Mouse (Mus musculus): ENCODE data around the gene Camk1d. TPM values are rescaled to one million over a fixed set of nuclear protein-coding genes. Genes with fewer than 3 reads are reported as not detected.
"Not testable (repeated sequence)": the region's sequence is repeated elsewhere in the genome, so short reads cannot be mapped to it uniquely, and the experiment has no call there.

The Camk1d gene
- total RNA-seq, 2 experiments from 2014 or later = 4.3 to 4.6 TPM

DNA sequence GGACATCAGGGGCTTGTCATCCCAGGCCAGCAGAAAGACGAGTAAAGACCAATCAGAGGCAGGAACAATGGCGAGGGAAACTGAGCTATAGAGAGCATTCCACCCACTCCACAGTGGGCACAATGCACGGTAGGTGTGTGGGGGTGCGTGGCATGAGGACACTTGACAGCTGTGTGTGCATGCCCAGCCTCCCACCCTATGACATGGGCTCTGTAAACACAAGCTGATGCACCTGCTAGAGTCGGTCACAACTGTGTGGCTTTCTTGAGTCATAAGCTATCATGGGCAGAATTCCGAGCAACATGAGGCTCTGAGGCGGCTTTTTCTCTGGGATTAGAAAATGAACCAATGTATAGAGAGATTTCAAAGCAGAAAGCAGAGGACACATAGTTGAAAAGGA is 333.3 kb downstream of the Camk1d start:
- ATAC-seq (replicated peaks; ENCODE audit: low FRiP score, poor library complexity, severe bottlenecking) = no peak

DNA sequence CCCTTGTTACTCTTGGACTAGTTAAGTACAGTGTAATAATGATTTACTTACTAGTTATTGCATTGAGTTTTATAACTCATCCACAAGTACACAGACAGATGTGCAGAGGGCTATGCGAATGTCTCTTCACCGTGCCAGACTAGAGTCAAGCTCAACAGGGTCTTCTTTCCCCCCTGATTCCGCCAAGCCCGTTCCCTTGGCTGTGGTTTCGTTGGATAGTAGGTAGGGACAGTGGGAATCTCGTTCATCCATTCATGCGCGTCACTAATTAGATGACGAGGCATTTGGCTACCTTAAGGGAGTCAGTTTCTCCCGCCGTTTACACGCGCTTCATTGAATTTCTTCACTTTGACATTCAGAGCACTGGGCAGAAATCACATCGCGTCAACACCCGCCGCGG is 335.4 kb downstream of the Camk1d start:
- ATAC-seq (replicated peaks; ENCODE audit: low FRiP score, poor library complexity, severe bottlenecking) = not testable (repeated sequence)

DNA sequence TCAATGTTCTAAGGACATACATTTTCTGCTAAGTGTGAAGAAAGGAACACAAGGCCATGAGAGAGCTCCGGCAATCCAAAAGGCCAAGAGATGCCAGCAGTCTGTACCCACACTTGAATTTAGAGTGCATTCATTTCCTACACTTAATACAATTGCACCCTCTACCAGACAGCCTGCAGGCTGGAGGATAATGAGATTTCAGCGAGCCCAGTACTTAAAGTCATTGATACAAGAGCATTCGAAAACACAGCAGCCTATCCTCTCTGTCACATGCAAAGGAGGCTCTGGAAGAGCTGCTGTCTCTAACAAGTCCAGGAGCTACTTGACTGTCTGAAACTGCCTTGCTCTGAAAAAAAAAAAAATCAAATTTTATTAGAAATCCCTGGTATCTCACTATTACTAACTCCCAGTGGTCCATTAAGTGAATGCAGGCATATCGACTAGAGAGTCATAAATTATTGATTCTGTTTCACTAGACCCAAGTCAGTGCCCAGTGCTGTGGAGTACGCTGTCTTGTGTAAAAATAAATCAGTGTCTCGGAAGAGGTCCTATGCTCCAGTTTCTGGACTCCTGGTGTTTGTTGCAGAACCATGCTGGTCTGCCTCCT is 336.1 kb downstream of the Camk1d start:
- no peak for ATAC-seq (replicated peaks; ENCODE audit: low FRiP score, poor library complexity, severe bottlenecking)

DNA sequence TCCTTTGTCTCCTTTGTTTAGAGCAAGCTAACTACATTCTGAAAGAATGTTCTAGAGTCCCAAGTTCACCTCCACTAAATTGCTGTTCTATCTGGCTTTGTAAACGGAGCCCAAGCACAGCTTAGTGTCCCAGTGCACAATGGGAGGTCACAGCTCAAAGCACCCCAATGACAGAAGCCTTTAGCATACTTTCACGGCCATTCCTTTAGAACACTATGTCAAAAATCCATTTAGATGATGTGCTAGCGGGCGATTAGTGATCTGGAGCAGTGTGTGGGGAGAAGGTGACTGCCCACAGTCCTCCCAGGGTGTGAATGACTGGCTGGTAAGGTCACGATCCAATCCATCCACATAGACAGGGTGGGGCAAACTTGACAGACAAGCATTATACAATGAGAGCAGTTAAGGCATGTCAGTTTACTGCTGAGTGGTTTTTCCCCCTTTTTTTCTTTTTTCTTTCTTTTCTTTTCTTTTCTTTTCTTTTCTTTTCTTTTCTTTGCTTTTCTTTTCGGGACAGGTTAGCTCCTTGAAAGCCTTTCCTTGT is 341.4 kb downstream of the Camk1d start:
- no peak for ATAC-seq (replicated peaks; ENCODE audit: low FRiP score, poor library complexity, severe bottlenecking)

DNA sequence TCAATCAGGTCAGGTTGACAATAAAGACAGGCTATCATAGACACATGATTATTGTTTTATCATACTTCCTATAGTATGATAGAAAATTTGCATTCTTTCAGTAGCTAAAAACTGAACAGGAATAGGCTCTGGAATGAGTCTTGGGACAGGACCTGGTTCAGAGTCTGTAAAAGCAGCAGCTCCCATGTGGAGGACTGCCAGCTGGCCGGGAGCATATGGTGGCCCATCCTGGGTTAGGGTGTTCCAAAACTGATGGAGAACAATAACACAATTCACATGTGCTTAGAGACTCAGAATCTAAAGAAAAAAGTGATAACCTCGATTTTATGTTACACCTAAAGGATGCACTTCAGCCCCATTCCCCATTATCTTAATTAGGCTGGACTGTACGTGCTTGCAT is 343.0 kb downstream of the Camk1d start:
- ATAC-seq (replicated peaks; ENCODE audit: low FRiP score, poor library complexity, severe bottlenecking) = no peak

DNA sequence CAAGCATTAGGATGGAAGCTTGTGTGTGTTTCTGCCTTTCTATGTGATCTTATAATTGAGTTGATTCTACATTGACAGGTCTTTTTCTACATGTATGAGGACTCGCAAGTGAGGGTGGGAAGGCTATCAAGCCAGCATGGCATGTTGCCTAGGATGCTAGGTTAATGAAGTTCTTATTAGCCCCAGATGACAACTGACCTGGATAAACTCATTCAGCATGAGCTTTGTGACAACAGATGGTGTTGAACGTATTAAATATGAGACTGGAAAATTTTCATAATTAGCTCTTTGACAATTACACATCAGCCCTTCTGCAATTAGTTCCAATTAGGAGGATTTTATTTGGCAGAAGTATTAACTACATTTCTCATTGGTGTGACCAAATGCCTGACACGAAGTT is 343.7 kb downstream of the Camk1d start:
- ATAC-seq (replicated peaks; ENCODE audit: low FRiP score, poor library complexity, severe bottlenecking) = no peak

DNA sequence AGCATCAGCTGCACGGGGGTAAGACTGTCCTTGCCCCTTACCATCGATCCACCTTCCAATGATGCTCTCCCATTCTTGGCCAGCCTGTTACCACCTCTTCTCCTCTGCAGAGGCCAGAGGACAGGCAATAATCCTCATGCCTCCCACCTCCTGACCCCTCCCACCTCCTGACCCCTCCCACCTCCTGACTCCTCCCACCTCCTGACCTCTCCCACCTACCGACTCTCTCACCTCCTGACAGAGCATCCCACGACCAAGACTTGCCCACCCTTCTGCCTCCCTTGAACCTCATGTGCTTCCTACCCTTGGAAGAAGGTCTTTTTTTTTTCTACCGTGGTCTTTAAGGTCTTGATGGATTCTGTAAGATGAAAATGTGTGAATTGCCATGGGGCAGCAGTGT is 350.5 kb downstream of the Camk1d start:
- no peak for ATAC-seq (replicated peaks; ENCODE audit: low FRiP score, poor library complexity, severe bottlenecking)

DNA sequence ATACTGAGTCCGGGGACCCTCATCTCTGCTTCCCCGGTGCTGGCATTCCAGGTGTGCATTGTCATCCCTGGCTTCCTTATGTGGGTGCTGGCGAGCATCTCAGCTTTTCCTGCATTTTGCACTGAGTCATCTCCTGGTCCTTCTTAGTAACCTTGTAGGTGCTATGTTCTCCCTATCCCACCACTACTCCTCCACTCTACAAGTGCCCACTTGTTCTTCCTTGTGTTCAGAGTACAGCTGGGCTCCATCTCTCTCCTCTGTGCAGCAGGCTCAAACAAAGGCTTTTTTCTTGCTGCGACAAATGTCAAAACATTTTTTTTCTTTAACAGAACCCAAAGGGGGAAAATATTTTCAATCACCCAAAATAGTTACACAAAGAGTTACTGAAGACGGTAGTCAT is 356.3 kb downstream of the Camk1d start:
- no peak for ATAC-seq (replicated peaks; ENCODE audit: low FRiP score, poor library complexity, severe bottlenecking)

DNA sequence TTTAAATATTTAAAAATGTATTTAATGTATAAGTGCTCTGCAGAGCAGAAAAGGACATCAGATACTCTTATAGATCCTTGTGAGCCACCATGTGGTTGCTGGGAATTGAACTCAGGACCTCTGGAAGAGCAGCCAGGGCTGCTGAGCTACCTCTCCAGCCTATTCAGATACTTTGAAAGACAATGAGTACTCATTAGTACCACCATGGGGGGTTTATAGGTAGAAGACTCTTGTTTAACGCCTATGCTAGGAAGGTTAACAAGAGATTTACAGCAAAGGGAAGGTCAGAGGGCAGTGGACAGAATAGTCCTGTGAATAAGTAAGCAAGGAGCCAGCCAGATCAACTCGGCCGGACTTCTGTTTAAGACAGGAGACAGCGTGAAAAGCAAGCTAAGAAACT is 357.3 kb downstream of the Camk1d start:
- ATAC-seq (replicated peaks; ENCODE audit: low FRiP score, poor library complexity, severe bottlenecking) = no peak

DNA sequence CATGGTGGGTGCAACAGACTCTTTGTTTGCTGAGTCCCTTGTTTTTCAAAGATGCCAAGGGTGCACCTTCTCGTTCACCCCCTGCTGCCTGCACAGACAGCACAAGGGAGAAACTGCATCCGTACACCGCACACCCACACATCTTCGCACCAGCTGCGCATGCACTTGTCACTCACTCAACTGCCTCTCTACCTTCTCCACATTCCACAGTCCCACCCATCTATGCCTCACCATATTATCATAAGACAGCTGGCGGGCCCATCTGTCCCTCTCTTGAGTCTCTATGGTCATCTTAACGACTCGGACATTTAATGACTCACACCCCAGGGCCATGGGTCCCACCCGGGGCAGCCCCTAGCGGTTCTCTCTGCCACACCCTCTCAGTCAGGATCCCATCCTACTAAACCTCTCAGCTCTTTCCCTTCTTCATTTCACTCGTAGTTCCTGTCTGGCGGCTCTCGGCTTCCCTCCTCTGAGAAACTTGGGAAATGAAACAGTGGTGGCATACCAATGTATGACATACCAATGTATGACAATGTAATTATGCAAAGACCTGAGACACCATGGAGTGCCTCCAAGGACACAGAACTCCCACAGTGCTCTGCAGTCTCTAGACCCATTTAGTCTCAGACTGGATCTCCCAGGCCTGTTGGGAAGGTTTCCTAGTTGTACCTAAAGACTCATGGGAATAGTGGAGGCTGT is 361.3 kb downstream of the Camk1d start:
- no peak for ATAC-seq (replicated peaks; ENCODE audit: low FRiP score, poor library complexity, severe bottlenecking)

DNA sequence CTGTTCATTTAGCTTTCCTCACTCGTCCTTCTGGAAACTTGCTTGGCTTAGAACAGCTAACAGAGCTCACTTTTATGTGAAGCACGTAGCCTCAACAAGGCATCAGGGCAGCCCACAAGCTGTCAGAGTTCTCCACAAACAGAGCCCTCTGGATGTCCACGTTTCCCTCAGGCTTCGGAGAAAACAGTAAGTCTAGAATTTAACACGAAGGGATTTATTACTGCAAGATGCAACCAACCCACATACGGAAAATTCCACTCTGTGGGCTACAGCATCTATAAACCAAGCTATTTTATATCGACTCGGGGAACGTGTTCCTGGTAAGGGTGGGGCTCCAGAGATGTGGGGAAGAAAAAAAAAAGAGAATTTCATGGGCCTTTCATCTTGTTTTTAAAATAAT is 369.0 kb downstream of the Camk1d start:
- ATAC-seq (replicated peaks; ENCODE audit: low FRiP score, poor library complexity, severe bottlenecking) = no peak

DNA sequence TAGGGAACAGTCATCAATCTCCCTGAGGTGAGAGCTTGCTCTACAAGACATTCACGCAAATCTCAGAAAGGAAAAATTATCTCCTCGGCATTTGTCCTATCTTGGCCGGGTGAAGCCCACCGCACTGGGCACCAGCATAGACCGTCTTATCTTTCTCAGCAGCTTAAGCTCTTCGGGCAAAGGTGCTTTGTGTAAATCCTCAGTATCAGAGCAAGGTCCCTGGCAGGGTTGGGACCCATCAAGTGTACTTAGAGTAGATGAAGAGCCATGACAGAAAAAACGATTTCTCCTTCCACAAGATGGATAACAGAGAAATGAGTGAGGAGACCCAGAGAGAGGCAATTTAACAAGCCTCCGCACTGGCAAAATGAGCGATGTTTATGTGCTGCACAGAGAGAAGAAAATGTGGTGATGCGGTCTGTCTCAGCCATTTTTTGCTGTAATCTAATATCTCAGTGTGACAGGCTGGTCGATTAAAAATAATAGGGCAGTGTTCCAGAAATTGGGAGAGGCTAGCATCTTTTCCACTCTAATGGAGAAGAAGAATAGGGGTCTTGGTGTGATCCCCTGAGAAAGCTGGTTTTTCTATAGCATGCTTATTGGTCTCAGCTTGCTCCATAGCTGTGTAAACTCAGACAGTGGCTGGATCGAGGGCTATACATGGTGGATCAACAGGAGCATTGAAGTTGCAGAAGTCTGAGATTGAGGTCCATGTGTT is 386.6 kb downstream of the Camk1d start:
- ATAC-seq (replicated peaks; ENCODE audit: low FRiP score, poor library complexity, severe bottlenecking) = no peak

DNA sequence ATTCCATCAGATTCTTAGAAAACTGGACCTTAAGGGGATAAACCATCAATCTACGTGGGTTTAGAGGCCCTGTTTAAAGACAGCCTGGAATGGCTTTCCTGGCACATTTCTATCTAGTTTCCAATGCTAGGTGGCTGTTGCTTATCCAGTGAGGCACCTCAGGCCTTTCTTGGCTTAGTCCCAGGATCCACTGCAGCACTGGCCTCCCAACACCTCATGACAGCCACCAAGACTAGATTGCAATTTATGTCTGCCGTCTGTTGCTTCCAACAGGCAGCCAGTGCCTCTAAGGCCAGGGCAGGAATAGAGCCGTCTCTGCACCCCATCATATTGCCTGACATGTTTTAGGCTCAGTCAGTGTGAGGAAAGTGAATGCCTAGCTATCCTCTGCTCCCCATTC is 389.5 kb downstream of the Camk1d start:
- no peak for ATAC-seq (replicated peaks; ENCODE audit: low FRiP score, poor library complexity, severe bottlenecking)

DNA sequence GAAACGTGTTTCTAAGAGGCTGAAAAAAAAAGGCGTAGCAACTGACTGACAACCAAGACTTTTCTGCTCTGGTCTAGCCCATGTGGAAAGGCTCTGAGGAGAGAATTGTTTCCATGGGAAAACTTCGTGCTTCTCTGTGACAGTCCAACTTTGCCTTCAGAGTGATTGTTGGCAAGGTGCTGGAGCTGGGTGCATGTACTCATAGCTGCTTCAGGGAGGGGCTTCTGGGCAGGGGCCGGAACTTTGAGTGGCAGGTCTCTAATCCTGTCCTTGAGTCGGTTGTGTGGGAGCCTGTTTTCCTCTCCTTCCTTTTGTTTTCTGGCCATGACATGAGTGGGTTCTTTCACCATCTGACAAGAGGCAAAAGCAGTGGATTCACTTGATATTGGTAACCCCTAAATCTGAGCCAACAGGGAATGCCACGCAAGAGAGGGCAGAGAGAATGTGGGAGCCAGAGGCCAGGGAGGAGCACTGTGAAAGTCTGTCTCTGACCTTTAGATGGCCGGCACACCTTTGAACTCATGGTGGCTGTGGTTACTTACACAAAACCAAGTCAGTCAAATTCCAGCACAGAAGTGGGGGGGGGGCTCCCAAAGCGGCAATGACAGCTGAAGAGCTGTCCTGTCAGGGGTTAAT is 392.5 kb downstream of the Camk1d start:
- no peak for ATAC-seq (replicated peaks; ENCODE audit: low FRiP score, poor library complexity, severe bottlenecking)

DNA sequence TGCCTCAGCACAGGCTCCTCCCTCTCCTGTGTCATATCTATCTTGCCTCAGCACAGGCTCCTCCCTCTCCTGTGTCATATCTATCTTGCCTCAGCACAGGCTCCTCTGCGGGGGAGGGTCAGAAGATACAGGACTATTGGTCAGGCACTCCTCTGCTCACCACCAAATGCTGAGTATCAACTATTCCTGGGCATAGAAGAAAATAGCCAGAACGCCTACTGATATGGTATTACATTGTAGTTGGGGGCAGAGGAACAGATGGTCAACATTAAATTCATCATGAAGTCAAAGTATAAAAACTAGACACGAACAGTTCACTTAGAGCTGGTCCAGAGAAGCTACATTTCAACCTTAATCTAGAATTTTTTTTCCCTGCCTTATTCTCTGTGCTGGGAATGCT is 395.2 kb downstream of the Camk1d start:
- ATAC-seq (replicated peaks; ENCODE audit: low FRiP score, poor library complexity, severe bottlenecking) = no peak

DNA sequence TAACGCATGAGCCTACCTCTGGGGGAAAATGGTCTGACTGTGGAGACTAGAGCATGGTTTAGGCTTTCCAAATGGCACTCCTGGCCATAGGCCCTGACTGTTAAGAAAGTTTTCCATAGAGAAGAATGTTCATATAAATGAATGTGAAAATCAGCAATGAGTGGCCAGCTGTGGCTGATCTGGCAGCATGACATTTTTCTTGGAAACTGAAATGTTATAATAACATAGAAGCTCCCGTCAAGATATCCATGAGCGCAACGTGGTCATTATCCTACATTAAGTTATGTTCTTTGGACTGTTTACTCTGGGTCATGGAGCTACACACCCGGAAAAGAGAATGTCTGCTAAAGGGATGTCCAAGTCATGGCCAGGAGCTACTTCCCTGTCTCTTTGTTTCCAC is 397.6 kb downstream of the Camk1d start:
- ATAC-seq (replicated peaks; ENCODE audit: low FRiP score, poor library complexity, severe bottlenecking) = no peak

DNA sequence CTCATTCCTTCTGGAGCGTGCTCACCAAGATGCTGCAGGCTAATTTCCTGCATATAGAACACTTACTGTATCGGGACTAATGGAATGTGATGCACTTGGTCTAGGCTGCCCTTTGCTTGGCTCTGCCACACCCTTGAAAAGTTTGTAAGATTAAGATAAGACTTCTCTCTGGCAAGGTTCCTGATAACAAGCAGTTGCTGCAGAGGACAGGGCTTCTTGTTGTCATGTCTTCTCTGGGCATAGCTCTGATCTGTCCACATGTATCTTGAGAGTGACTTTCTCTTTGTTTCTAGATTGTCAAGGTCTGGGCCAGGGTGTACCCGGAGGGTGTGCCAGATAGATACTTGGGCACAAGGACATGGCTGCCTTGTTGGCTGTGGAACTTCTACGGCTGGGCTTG is 398.1 kb downstream of the Camk1d start:
- ATAC-seq (replicated peaks; ENCODE audit: low FRiP score, poor library complexity, severe bottlenecking) = 0 out of 2 replicates have a peak, but pooled peaks have one; percentile 43

DNA sequence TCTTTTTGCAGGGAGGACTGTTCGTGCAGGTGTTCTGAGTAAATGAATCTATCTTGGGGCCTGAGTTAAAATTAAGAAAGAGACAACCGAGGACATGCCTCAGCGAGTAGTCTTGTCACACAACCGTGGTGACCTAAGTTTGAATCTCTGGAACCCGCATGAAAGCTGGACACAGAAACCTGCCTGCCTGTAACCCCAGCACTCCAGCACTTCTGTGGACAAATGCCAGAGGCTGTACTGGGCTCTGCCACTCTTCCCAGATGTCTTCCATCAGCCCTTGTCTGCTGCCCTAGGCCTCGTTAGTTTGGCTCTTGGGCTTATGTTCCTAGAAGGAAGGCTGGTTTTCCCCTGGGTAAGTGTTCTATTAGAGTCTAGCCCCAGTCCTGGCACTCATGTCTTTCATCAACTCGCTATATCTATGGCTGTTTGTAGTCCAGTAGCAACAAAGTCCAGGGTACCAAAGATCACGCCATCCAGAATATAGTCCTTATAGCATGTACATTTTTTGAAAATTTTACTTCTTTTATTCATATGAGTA is 399.0 kb downstream of the Camk1d start:
- ATAC-seq (replicated peaks; ENCODE audit: low FRiP score, poor library complexity, severe bottlenecking) = no peak

DNA sequence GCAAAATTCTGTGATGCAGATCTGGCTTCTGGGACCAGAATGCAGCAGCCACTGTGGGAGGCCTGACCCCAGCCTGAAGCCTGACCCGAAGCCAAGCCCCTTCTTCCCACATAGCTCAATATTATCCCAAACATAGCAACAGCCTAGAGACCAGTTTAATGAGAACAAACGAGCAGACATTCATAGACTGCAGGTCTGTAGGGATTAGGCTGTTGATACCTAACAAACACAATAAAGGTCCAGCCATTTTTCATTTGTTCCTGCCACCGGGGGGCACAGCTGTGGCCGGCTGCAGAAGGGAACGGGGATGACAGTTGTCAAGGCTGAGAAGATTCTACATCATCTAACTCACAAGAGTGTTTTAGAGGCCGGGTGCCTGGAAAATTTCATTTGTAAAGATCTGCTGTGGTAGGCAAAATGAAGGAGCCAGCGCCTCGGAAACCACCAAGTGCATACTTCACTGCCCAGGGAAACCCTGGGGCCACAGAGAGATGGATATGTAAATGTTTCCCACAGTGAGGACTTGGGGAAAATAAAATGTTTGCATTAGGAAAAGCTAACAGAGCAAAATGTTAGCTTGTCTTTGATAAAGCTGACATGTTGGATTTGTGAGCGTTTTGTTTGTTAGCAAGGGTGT is 399.7 kb downstream of the Camk1d start:
- no peak for ATAC-seq (replicated peaks; ENCODE audit: low FRiP score, poor library complexity, severe bottlenecking)

DNA sequence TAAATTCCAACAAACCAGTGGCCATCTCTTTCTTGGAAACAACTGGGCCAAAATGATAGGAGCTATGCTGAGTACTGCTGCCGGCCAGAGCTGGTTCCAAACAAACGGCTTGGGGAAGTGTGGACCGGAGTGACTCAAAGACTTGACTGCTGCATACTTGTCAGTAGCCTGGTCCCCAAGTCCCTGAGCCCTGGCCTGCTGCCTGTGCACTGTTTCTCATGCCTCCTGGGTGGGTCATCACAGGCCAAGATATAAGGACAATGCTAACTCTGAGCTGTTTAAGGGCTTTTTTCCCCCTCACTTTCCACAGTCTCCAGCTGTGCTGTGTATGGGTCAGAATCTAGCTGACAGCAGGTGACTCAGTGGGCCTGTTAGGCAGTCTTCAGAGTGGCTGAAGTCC is 409.2 kb downstream of the Camk1d start:
- ATAC-seq (replicated peaks; ENCODE audit: low FRiP score, poor library complexity, severe bottlenecking) = no peak
